Mouse (Mus musculus) embryo, embryonic 10.5 days (tissue): ENCODE measurements at regions not wholly inside any gene's neighbourhood (a gene's known extent, or its start where the extent isn't known, plus 50 kb on each side); places are given as distances from the start of the nearest gene placed in this dataset.

Experiments used
- DNase-seq: peaks from one replicate; pipeline ENCODE4 v3.0.0-alpha.2; 2015; ENCODE audit warnings: low spot score

- peak; percentile 75 for DNase-seq
Measured at GRCm38 (mm10) chr2:61453490-61454281, 124.7 kb upstream of the Tank start.

- no peak for DNase-seq
Measured at GRCm38 (mm10) chr2:61452581-61452980, 125.8 kb upstream of the Tank start.

GRCm38 (mm10) chr2:61450731-61451130 lies 127.7 kb upstream of the Tank start:
- no peak for DNase-seq

GRCm38 (mm10) chr2:61436591-61436990 lies 141.8 kb upstream of the Tank start:
- no peak for DNase-seq

- DNase-seq: no peak
Measured at GRCm38 (mm10) chr2:61407881-61408280, 170.5 kb upstream of the Tank start.

GRCm38 (mm10) chr2:61406104-61406751 lies 172.2 kb upstream of the Tank start:
- DNase-seq: no peak

- DNase-seq: peak; percentile 37
Measured at GRCm38 (mm10) chr2:61405261-61405660, 173.1 kb upstream of the Tank start.

GRCm38 (mm10) chr2:61402588-61403487 lies 175.5 kb upstream of the Tank start:
- peak; percentile 42 for DNase-seq

- DNase-seq: peak; percentile 86
Measured at GRCm38 (mm10) chr2:61401636-61402587, 176.5 kb upstream of the Tank start.

- DNase-seq: no peak
Measured at GRCm38 (mm10) chr2:61398633-61399032, 179.8 kb upstream of the Tank start.

GRCm38 (mm10) chr2:61389622-61390021 lies 188.8 kb upstream of the Tank start:
- DNase-seq: no peak

GRCm38 (mm10) chr2:61389207-61389606 lies 189.2 kb upstream of the Tank start:
- DNase-seq: no peak

GRCm38 (mm10) chr2:61387561-61387960 lies 190.8 kb upstream of the Tank start:
- no peak for DNase-seq

GRCm38 (mm10) chr2:61386966-61387365 lies 191.4 kb upstream of the Tank start:
- no peak for DNase-seq

- no peak for DNase-seq
Measured at GRCm38 (mm10) chr2:61384467-61384866, 193.9 kb upstream of the Tank start.

- no peak for DNase-seq
Measured at GRCm38 (mm10) chr2:61383744-61384295, 194.6 kb upstream of the Tank start.

GRCm38 (mm10) chr2:61379076-61379475 lies 199.3 kb upstream of the Tank start:
- no peak for DNase-seq

GRCm38 (mm10) chr2:61378297-61378696 lies 200.1 kb upstream of the Tank start:
- no peak for DNase-seq

- no peak for DNase-seq
Measured at GRCm38 (mm10) chr2:61377756-61378155, 200.6 kb upstream of the Tank start.

- DNase-seq: no peak
Measured at GRCm38 (mm10) chr2:61362606-61363005, 215.8 kb upstream of the Tank start.

- DNase-seq: no peak
Measured at GRCm38 (mm10) chr2:61361394-61361793, 217.0 kb upstream of the Tank start.
